Mouse (Mus musculus) intestine, postnatal 0 days (tissue): ENCODE data around the gene Abcc6. TPM values are rescaled to one million over a fixed set of nuclear protein-coding genes. Genes with fewer than 3 reads are reported as not detected.

Experiments
- ATAC-seq: fragments of 200-750 bp; cut with Nextera tagmentation; 2 replicates; pipeline ENCODE4 v1.8.0; 2017; ENCODE audit warnings: mild to moderate bottlenecking, moderate TSS enrichment, moderate library complexity
- H3K27ac ChIP-seq: fragments of 300-500 bp; sonication (generic); 2 replicates; pipeline ENCODE4 v1.5.1; 2014; ENCODE audit warnings: mild to moderate bottlenecking, low read depth, low read length, moderate library complexity
- H3K27me3 ChIP-seq: fragments of 300-500 bp; sonication (generic); replicated peaks from 2 replicates; pipeline ENCODE4 v1.6.1; 2014; ENCODE audit warnings: low read length, mixed read lengths; ENCODE audit not compliant: control insufficient read depth, insufficient read depth
- H3K36me3 ChIP-seq: fragments of 300-500 bp; sonication (generic); 2 replicates; pipeline ENCODE4 v1.6.1; 2014; ENCODE audit warnings: mild to moderate bottlenecking, moderate library complexity; ENCODE audit not compliant: control insufficient read depth, insufficient read depth
- H3K4me1 ChIP-seq: fragments of 300-500 bp; sonication (generic); replicated peaks from 2 replicates; pipeline ENCODE4 v1.6.1; 2014; ENCODE audit warnings: antibody characterized with exemption, low read length, mixed read lengths; ENCODE audit not compliant: control insufficient read depth, insufficient read depth
- H3K4me2 ChIP-seq: fragments of 300-500 bp; sonication (generic); replicated peaks from 2 replicates; pipeline ENCODE4 v1.6.1; 2014; ENCODE audit warnings: low read depth, mild to moderate bottlenecking, moderate library complexity
- H3K4me3 ChIP-seq: fragments of 300-500 bp; sonication (generic); 2 replicates; pipeline ENCODE4 v1.5.1; 2014; ENCODE audit warnings: low read depth, low read length
- H3K9ac ChIP-seq: fragments of 300-500 bp; sonication (generic); 2 replicates; pipeline ENCODE4 v1.6.1; 2014; ENCODE audit warnings: mild to moderate bottlenecking, low read depth, low read length
- H3K9me3 ChIP-seq: fragments of 300-500 bp; sonication (generic); 2 replicates; pipeline ENCODE4 v1.6.1; 2016; ENCODE audit warnings: mixed run types; ENCODE audit not compliant: control insufficient read depth
- CTCF ChIP-seq: sonication (generic); IDR thresholded peaks from 2 replicates; pipeline ENCODE4 v1.5.1; 2016; ENCODE audit warnings: low read depth, mild to moderate bottlenecking, control low read depth, antibody characterized with exemption, moderate library complexity
- WGBS: fragments of 180-500 bp; shearing (Covaris S2); extraction: QIAGEN DNeasy Blood & Tissue Kit; methylation state at CpG from one replicate; pipeline ENCODE4 v1.1.7; 2014; 5-methylcytosine and 5-hydroxymethylcytosine counted together
- polyA plus RNA-seq: library from polyadenylated mRNA; unstranded; fragments of >200 nt; fragmentation: Nextera tagmentation; extraction: Ambion mirVana; gene quantifications from 2 replicates; pipeline ENCODE4 v1.2.1, GENCODE M21; 2015

Abcc6 gene
- polyA plus RNA-seq, 1 experiment from 2014 or later = 5.3 TPM

GRCm38 (mm10) chr7:46033109-46033869, 3.2 kb upstream of the Abcc6 start, which contains the start of gene Nomo1:
Nomo1 (plus strand) TSS chr7:46033698.
- Histone ChIP-seq H3K27me3 (no peaks in the 10 kb centered on the region), H3K9me3 (no peaks in the 10 kb centered on the region), H3K4me1 (peaks cover 12% of the 10 kb centered on the region; the same call in 1 of the 2 replicates), H3K36me3 (peaks cover 3% of the 10 kb centered on the region; the same call in 1 of the 2 replicates), H3K9ac (peak within 1 kb of the TSS; percentile 81), H3K4me3 (peak within 1 kb of the TSS; percentile 82), H3K4me2 (peak within 1 kb of the TSS; percentile 93), H3K27ac (peak within 1 kb of the TSS; percentile 60)
- WGBS = 8% methylated on average over 31 of the region's 44 CpGs
- peak; percentile 76 for ATAC-seq
- TF ChIP-seq CTCF = peak; percentile 91

GRCm38 (mm10) chr7:46031075-46031474, 973 bp upstream of the Abcc6 start:
- Histone ChIP-seq H3K27me3 (no peaks in the 10 kb centered on the region), H3K27ac (peak overlapping the region; percentile 84), H3K4me3 (peak overlapping the region; percentile 13; the same call in 1 of the 2 replicates), H3K4me1 (peaks cover 12% of the 10 kb centered on the region; the same call in 1 of the 2 replicates), H3K4me2 (peak overlapping the region; percentile 54), H3K9me3 (no peaks in the 10 kb centered on the region), H3K36me3 (0 out of 2 replicates have a peak, but pooled peaks cover 3% of the 10 kb centered on the region), H3K9ac (no peak overlapping the region)
- no peak for TF ChIP-seq CTCF
- no peak for ATAC-seq
- 33% methylated on average over 2 of the region's 2 CpGs for WGBS

GRCm38 (mm10) chr7:46029299-46030144, 580 bp downstream of the Abcc6 start:
- Histone ChIP-seq H3K36me3 (0 out of 2 replicates have a peak, but pooled peaks cover 3% of the 10 kb centered on the region), H3K4me2 (peak overlapping the region; percentile 54), H3K27me3 (no peaks in the 10 kb centered on the region), H3K4me3 (peak overlapping the region; percentile 13; the same call in 1 of the 2 replicates), H3K9ac (0 out of 2 replicates have a peak overlapping the region, but pooled peaks have one; percentile 0), H3K4me1 (peaks cover 6% of the 10 kb centered on the region; the same call in 1 of the 2 replicates), H3K27ac (peak overlapping the region; percentile 84), H3K9me3 (no peaks in the 10 kb centered on the region)
- WGBS = 55% methylated on average over 9 of the region's 9 CpGs
- no peak; the same call in 1 of the 2 replicates for TF ChIP-seq CTCF
- peak; percentile 69 for ATAC-seq

- Histone ChIP-seq H3K4me3 (no peak overlapping the region), H3K4me2 (peak overlapping the region; percentile 54; the same call in 1 of the 2 replicates), H3K27me3 (no peaks in the 10 kb centered on the region), H3K9ac (no peak overlapping the region), H3K9me3 (no peaks in the 10 kb centered on the region), H3K4me1 (0 out of 2 replicates have a peak, but pooled peaks cover 4% of the 10 kb centered on the region), H3K36me3 (0 out of 2 replicates have a peak, but pooled peaks cover 3% of the 10 kb centered on the region), H3K27ac (no peak overlapping the region)
- TF ChIP-seq CTCF = no peak
- 59% methylated on average over 10 of the region's 10 CpGs for WGBS
- ATAC-seq = peak; percentile 23; the same call in 1 of the 2 replicates
Observed at GRCm38 (mm10) chr7:46028681-46029080, 1.4 kb downstream of the Abcc6 start.

- Histone ChIP-seq H3K4me3 (no peak overlapping the region), H3K36me3 (0 out of 2 replicates have a peak, but pooled peaks cover 3% of the 10 kb centered on the region), H3K9me3 (no peaks in the 10 kb centered on the region), H3K9ac (no peak overlapping the region), H3K4me1 (0 out of 2 replicates have a peak, but pooled peaks cover 4% of the 10 kb centered on the region), H3K27ac (no peak overlapping the region), H3K4me2 (no peak overlapping the region), H3K27me3 (no peaks in the 10 kb centered on the region)
- no peak for TF ChIP-seq CTCF
- ATAC-seq = no peak
- 76% methylated on average over 9 of the region's 9 CpGs for WGBS
Observed at GRCm38 (mm10) chr7:46025436-46025835, 4.7 kb downstream of the Abcc6 start.
